12 mouse cellular contexts compared by ENCODE assay signal in the genomic region with DNA sequence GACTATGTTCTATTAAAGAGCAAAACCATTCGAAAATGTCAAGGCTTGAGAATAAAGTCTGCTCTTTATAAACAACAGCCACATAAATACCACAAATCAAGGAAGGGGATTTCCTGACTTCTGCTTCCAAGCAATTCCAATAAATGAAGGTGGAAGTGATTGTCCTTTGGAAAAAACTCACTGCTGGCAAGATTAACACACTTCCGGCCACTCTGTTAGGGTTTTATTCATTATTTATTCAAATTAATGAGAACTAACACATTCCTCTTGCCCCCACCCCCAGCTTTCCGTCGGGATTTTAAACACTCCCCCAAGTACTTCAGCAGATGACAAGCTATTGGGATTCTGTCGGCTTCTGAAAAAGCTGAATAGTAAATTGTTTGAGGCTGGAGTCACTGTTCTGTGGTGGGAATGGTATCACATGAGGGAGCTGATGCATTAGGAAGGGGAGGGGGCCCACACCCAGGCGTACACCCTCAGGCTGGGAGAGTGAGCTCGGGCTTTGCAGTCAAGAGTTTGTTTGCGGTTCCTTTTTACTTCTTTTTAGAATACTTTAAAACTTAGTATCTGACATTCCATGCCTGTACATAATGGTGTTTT. TPM values are rescaled to one million over a fixed set of nuclear protein-coding genes. Genes with fewer than 3 reads are reported as not detected.
DNase-seq lines count a peak whose midpoint lies in the region; ATAC-seq and TF ChIP-seq lines count a peak whose summit lies in the region.
"Had no signal": no experiment of that assay in that cellular context is flagged by ENCODE, and none has a peak within 500 bp of the region (broad histone marks: within the 10 kb centered on the region; RNA-seq: fewer than 3 reads in every experiment).

No protein-coding gene starts in this region.

- ATAC-seq in heart, embryonic 12.5 days (ENCODE audit: insufficient number of reproducible peaks, low FRiP score) = no peak

- no peak overlapping the region for H3ac ChIP-seq in myocyte (ENCODE audit: control insufficient read depth, insufficient read length)

- no peak overlapping the region for H3K9ac ChIP-seq in heart, adult 2 months (ENCODE audit: low read depth, low read length)
- H3K9ac ChIP-seq in heart, embryonic 12.5 days = no peak overlapping the region
- H3K9ac ChIP-seq: limb, embryonic 12.5 days had no signal

- peaks cover 3% of the 10 kb centered on the region for H3K36me3 ChIP-seq in heart, adult 2 months (ENCODE audit: control insufficient read depth, insufficient read depth, low read length)
- no peaks in the 10 kb centered on the region for H3K36me3 ChIP-seq in heart, embryonic 12.5 days
- no peaks in the 10 kb centered on the region for H3K36me3 ChIP-seq in myocyte (ENCODE audit: control insufficient read depth, insufficient read depth)
- H3K36me3 ChIP-seq: limb, embryonic 12.5 days had no signal

- H3K79me2 ChIP-seq in heart, adult 2 months (replicated peaks; ENCODE audit: control insufficient read depth, insufficient read depth, low read length) = no peaks in the 10 kb centered on the region
- H3K79me2 ChIP-seq in myocyte (ENCODE audit: control insufficient read depth, insufficient read depth) = no peaks in the 10 kb centered on the region

- H3K27ac ChIP-seq in heart, adult 2 months = peak overlapping the region; percentile 62
- H3K27ac ChIP-seq in heart, embryonic 12.5 days (ENCODE audit: poor library complexity, severe bottlenecking) = no peak overlapping the region
- H3K27ac ChIP-seq in layer of hippocampus, adult 2 months = 0 out of 2 replicates have a peak overlapping the region, but pooled peaks have one; percentile 18

- no peak overlapping the region for H3K4me3 ChIP-seq in heart, adult 2 months
- H3K4me3 ChIP-seq in heart, embryonic 12.5 days = no peak overlapping the region
- H3K4me3 ChIP-seq in layer of hippocampus, adult 2 months = no peak overlapping the region
- H3K4me3 ChIP-seq in myocyte = no peak overlapping the region
- H3K4me3 ChIP-seq: limb, embryonic 12.5 days; megakaryocyte, embryonic 14.5 days had no signal

- no peak for TF ChIP-seq POLR2A in heart, adult 2 months (IDR thresholded peaks at IDR 0.05; ENCODE audit: insufficient read depth, low read depth, low read length)
- TF ChIP-seq POLR2A in brain, embryonic 14.5 days (IDR thresholded peaks at IDR 0.05; ENCODE audit: borderline replicate concordance, extremely low read depth, insufficient read depth, insufficient read length, poor library complexity, severe bottlenecking) = no peak
- no peak for TF ChIP-seq POLR2A in myocyte (IDR thresholded peaks at IDR 0.05; ENCODE audit: insufficient read length, low read depth)

- TF ChIP-seq EP300 in heart, adult 2 months (IDR thresholded peaks at IDR 0.05; ENCODE audit: insufficient read depth, low read depth, low read length) = no peak

- H3K27me3 ChIP-seq in heart, adult 2 months (ENCODE audit: control insufficient read depth, insufficient read depth, low read length) = no peaks in the 10 kb centered on the region
- H3K27me3 ChIP-seq in heart, embryonic 12.5 days (replicated peaks) = no peaks in the 10 kb centered on the region
- H3K27me3 ChIP-seq in myocyte (ENCODE audit: control insufficient read depth, insufficient read depth, insufficient read length) = no peaks in the 10 kb centered on the region
- H3K27me3 ChIP-seq: limb, embryonic 12.5 days had no signal

- no peak for DNase-seq in heart, adult 2 months
- no peak for DNase-seq in layer of hippocampus, adult 2 months (ENCODE audit: low spot score in 2 of 2)
- no peak for DNase-seq in layer of hippocampus, adult 9-10 months (ENCODE audit: low spot score)
- peak; percentile 51 for DNase-seq in brain, embryonic 14.5 days (ENCODE audit: low read depth)
- DNase-seq in retina, embryonic 14.5 days (ENCODE audit: low spot score) = no peak
- DNase-seq in adrenal gland, adult 18-20 months (ENCODE audit: low spot score in 2 of 2) = no peak
- DNase-seq: cerebellum, postnatal 25 days; thymus, adult 18-20 months had no signal

- intact Hi-C loops in heart, adult 2 months (cut with DNase I) = no loop called here

- 31% methylated on average over 8 of the region's 8 CpGs for WGBS in heart, adult 2 months
- WGBS in heart, embryonic 12.5 days = 50% methylated on average over 8 of the region's 8 CpGs

- peaks cover 6% of the 10 kb centered on the region for H3K4me1 ChIP-seq in heart, adult 2 months (ENCODE audit: control insufficient read depth, insufficient read depth, low read length)
- H3K4me1 ChIP-seq in heart, embryonic 12.5 days (replicated peaks) = peaks cover 6% of the 10 kb centered on the region; the same call in 1 of the 2 replicates

- H3K9me3 ChIP-seq in heart, embryonic 12.5 days (replicated peaks) = no peaks in the 10 kb centered on the region
- H3K9me3 ChIP-seq: limb, embryonic 12.5 days had no signal

- H3K4me2 ChIP-seq in heart, embryonic 12.5 days = no peak overlapping the region
- H3K4me2 ChIP-seq in myocyte (ENCODE audit: low read depth) = peak overlapping the region; percentile 22
- H3K4me2 ChIP-seq: limb, embryonic 12.5 days had no signal

- no peak for TF ChIP-seq CTCF in heart, adult 2 months (IDR thresholded peaks at IDR 0.05)
- TF ChIP-seq CTCF in layer of hippocampus, adult 2 months (conservative IDR thresholded peaks at IDR 0.05) = no peak
- no peak for TF ChIP-seq CTCF in brain, embryonic 14.5 days (IDR thresholded peaks at IDR 0.05; ENCODE audit: borderline replicate concordance, extremely low read depth, insufficient read depth, insufficient read length)

TF ChIP-seq in myocyte, 11 proteins besides CTCF, POLR2A, EP300 and RAD21:
- TF ChIP-seq TCF3 (IDR thresholded peaks at IDR 0.05; ENCODE audit: insufficient read length, low read depth) (no peak), MYOG (IDR thresholded peaks at IDR 0.05; ENCODE audit: control insufficient read depth in 1 of 3, insufficient read depth in 1 of 3, insufficient read length in 2 of 3, low read depth in 2 of 3) (peak in 1 of 3 experiments; percentile 27)

RNA-seq across cellular contexts. Expression of a gene that starts 14.1 kb away (rescaled TPM):
- total RNA-seq in heart, adult 2 months (2021) = 10 to 100 TPM; 15.7 to 16.7 TPM
- polyA plus RNA-seq in heart, adult 2 months (2012; rRNA removed) = 8.8 and 13.4 TPM in 2 replicates
- polyA plus RNA-seq in heart, embryonic 12.5 days (2016; fragmentation: Nextera tagmentation; extraction: Ambion mirVana) = 24.6 and 25.5 TPM in 2 replicates
- total RNA-seq in layer of hippocampus, adult 2 months (2021) = 10 to 100 TPM; 11.0 to 12.1 TPM
- 21.1 and 22.2 TPM in 2 replicates for polyA plus RNA-seq in brain, embryonic 14.5 days (2012; rRNA removed)
- 140 TPM for polyA plus RNA-seq in myocyte (2012; fragmentation: generic; extraction: Trizol)
- total RNA-seq in adrenal gland, adult 18-20 months (2021) = 10 to 100 TPM; 35.4 to 39.9 TPM
